Mouse (Mus musculus) hindbrain, embryonic 12.5 days (tissue): ENCODE data around the gene Dnhd1. TPM values are rescaled to one million over a fixed set of nuclear protein-coding genes. Genes with fewer than 3 reads are reported as not detected.

ENCODE experiments used
- ATAC-seq: fragments of 200-750 bp; cut with Nextera tagmentation; 2 replicates; pipeline ENCODE4 v1.8.0; 2017; ENCODE audit warnings: moderate TSS enrichment; ENCODE audit not compliant: low FRiP score
- H3K27ac ChIP-seq: fragments of 300-500 bp; sonication (generic); 2 replicates; pipeline ENCODE4 v1.5.1; 2016; ENCODE audit warnings: mild to moderate bottlenecking
- H3K27me3 ChIP-seq: fragments of 300-500 bp; sonication (generic); 2 replicates; pipeline ENCODE4 v1.6.1; 2016; ENCODE audit warnings: mild to moderate bottlenecking
- H3K36me3 ChIP-seq: fragments of 300-500 bp; sonication (generic); 2 replicates; pipeline ENCODE4 v1.6.1; 2016; ENCODE audit warnings: mild to moderate bottlenecking
- H3K4me1 ChIP-seq: fragments of 300-500 bp; sonication (generic); 2 replicates; pipeline ENCODE4 v1.6.1; 2016
- H3K4me2 ChIP-seq: fragments of 300-500 bp; sonication (generic); replicated peaks from 2 replicates; pipeline ENCODE4 v1.6.1; 2016; ENCODE audit warnings: mild to moderate bottlenecking
- H3K4me3 ChIP-seq: fragments of 300-500 bp; sonication (generic); 2 replicates; pipeline ENCODE4 v1.5.1; 2016; ENCODE audit warnings: mild to moderate bottlenecking
- H3K9ac ChIP-seq: fragments of 300-500 bp; sonication (generic); 2 replicates; pipeline ENCODE4 v1.6.1; 2016; ENCODE audit warnings: mild to moderate bottlenecking, moderate library complexity
- H3K9me3 ChIP-seq: fragments of 300-500 bp; sonication (generic); replicated peaks from 2 replicates; pipeline ENCODE4 v1.6.1; 2016; ENCODE audit warnings: mild to moderate bottlenecking
- WGBS: fragments of 180-500 bp; shearing (Covaris S2); methylation state at CpG from one replicate; pipeline ENCODE4 v1.1.7; 2016; 5-methylcytosine and 5-hydroxymethylcytosine counted together
- polyA plus RNA-seq: library from polyadenylated mRNA; unstranded; fragments of >200 nt; fragmentation: Nextera tagmentation; extraction: Ambion mirVana; gene quantifications from 2 replicates; pipeline ENCODE4 v1.2.1, GENCODE M21; 2016

Gene Dnhd1
- 1.2 and 1.3 TPM in 2 replicates for polyA plus RNA-seq

- 0 out of 2 replicates have a peak within 1 kb of the TSS, but pooled peaks have one; percentile 48 for H3K27ac ChIP-seq
- H3K9me3 ChIP-seq, result no peaks in the 10 kb centered on the region
- H3K9ac ChIP-seq, result peak within 1 kb of the TSS; percentile 20
- 3% methylated on average over 17 of the region's 17 CpGs for WGBS
- 0 out of 2 replicates have a peak, but pooled peaks cover 3% of the 10 kb centered on the region for H3K36me3 ChIP-seq
- H3K4me2 ChIP-seq, result peak within 1 kb of the TSS; percentile 67
- peak within 1 kb of the TSS; percentile 29 for H3K4me3 ChIP-seq
- no peaks in the 10 kb centered on the region for H3K27me3 ChIP-seq
- peaks cover 10% of the 10 kb centered on the region for H3K4me1 ChIP-seq
- ATAC-seq, result peak; percentile 93
Observed at GRCm38 (mm10) chr7:105650639-105651435, at the start of gene Dnhd1. Gene Dnhd1, plus strand, starts transcription at chr7:105650827.

GRCm38 (mm10) chr7:105602860-105603623 is 47.6 kb upstream of the Dnhd1 start:
- H3K9ac ChIP-seq, result no peak overlapping the region
- no peaks in the 10 kb centered on the region for H3K9me3 ChIP-seq
- 36% methylated on average over 9 of the region's 9 CpGs for WGBS
- H3K27ac ChIP-seq, result no peak overlapping the region
- no peaks in the 10 kb centered on the region for H3K27me3 ChIP-seq
- H3K4me1 ChIP-seq, result no peaks in the 10 kb centered on the region
- H3K36me3 ChIP-seq, result no peaks in the 10 kb centered on the region
- ATAC-seq, result peak; percentile 71
- no peak overlapping the region for H3K4me2 ChIP-seq
- H3K4me3 ChIP-seq, result no peak overlapping the region

GRCm38 (mm10) chr7:105608467-105608866 is 42.2 kb upstream of the Dnhd1 start:
- H3K4me3 ChIP-seq, result no peak overlapping the region
- no peaks in the 10 kb centered on the region for H3K4me1 ChIP-seq
- H3K36me3 ChIP-seq, result peaks cover 40% of the 10 kb centered on the region
- H3K9ac ChIP-seq, result no peak overlapping the region
- H3K9me3 ChIP-seq, result no peaks in the 10 kb centered on the region
- no peak for ATAC-seq
- no peak overlapping the region for H3K27ac ChIP-seq
- no peak overlapping the region for H3K4me2 ChIP-seq
- 85% methylated on average over 3 of the region's 3 CpGs for WGBS
- H3K27me3 ChIP-seq, result no peaks in the 10 kb centered on the region

GRCm38 (mm10) chr7:105611767-105612166 is 38.9 kb upstream of the Dnhd1 start:
- no peak for ATAC-seq
- Histone ChIP-seq H3K4me2 (no peak overlapping the region), H3K9me3 (no peaks in the 10 kb centered on the region), H3K4me1 (no peaks in the 10 kb centered on the region), H3K9ac (no peak overlapping the region), H3K36me3 (peaks cover 73% of the 10 kb centered on the region), H3K27me3 (no peaks in the 10 kb centered on the region), H3K27ac (no peak overlapping the region), H3K4me3 (no peak overlapping the region)
- WGBS, result 96% methylated on average over 1 of the region's 1 CpGs

GRCm38 (mm10) chr7:105614400-105614799 is 36.2 kb upstream of the Dnhd1 start:
- H3K9me3 ChIP-seq, result no peaks in the 10 kb centered on the region
- H3K4me3 ChIP-seq, result no peak overlapping the region
- H3K27ac ChIP-seq, result no peak overlapping the region
- H3K4me1 ChIP-seq, result no peaks in the 10 kb centered on the region
- no peak overlapping the region for H3K4me2 ChIP-seq
- H3K27me3 ChIP-seq, result no peaks in the 10 kb centered on the region
- no peak overlapping the region for H3K9ac ChIP-seq
- no peak for ATAC-seq
- 84% methylated on average over 1 of the region's 1 CpGs for WGBS
- peaks cover 99% of the 10 kb centered on the region for H3K36me3 ChIP-seq

- H3K27ac ChIP-seq, result no peak overlapping the region
- no peak for ATAC-seq
- no peak overlapping the region for H3K4me3 ChIP-seq
- H3K36me3 ChIP-seq, result peaks cover 100% of the 10 kb centered on the region
- no peaks in the 10 kb centered on the region for H3K4me1 ChIP-seq
- H3K9ac ChIP-seq, result no peak overlapping the region
- no peaks in the 10 kb centered on the region for H3K9me3 ChIP-seq
- 79% methylated on average over 1 of the region's 1 CpGs for WGBS
- no peak overlapping the region for H3K4me2 ChIP-seq
- H3K27me3 ChIP-seq, result no peaks in the 10 kb centered on the region
Observed at GRCm38 (mm10) chr7:105615720-105616119, 34.9 kb upstream of the Dnhd1 start.

GRCm38 (mm10) chr7:105616561-105616960 is 34.1 kb upstream of the Dnhd1 start:
- Histone ChIP-seq H3K27me3 (no peaks in the 10 kb centered on the region), H3K9me3 (no peaks in the 10 kb centered on the region), H3K4me3 (no peak overlapping the region), H3K36me3 (peaks cover 100% of the 10 kb centered on the region), H3K27ac (no peak overlapping the region), H3K4me1 (no peaks in the 10 kb centered on the region), H3K9ac (no peak overlapping the region), H3K4me2 (no peak overlapping the region)
- no peak for ATAC-seq
- WGBS, result 94% methylated on average over 6 of the region's 6 CpGs

GRCm38 (mm10) chr7:105617810-105618209 is 32.8 kb upstream of the Dnhd1 start:
- 95% methylated on average over 22 of the region's 22 CpGs for WGBS
- Histone ChIP-seq H3K9ac (no peak overlapping the region), H3K27me3 (no peaks in the 10 kb centered on the region), H3K4me3 (no peak overlapping the region), H3K27ac (no peak overlapping the region), H3K36me3 (peaks cover 99% of the 10 kb centered on the region), H3K4me1 (no peaks in the 10 kb centered on the region), H3K4me2 (no peak overlapping the region), H3K9me3 (no peaks in the 10 kb centered on the region)
- no peak for ATAC-seq

- WGBS, result 83% methylated on average over 3 of the region's 3 CpGs
- H3K27me3 ChIP-seq, result no peaks in the 10 kb centered on the region
- no peak overlapping the region for H3K9ac ChIP-seq
- H3K4me3 ChIP-seq, result no peak overlapping the region
- H3K4me1 ChIP-seq, result no peaks in the 10 kb centered on the region
- ATAC-seq, result no peak
- peaks cover 99% of the 10 kb centered on the region for H3K36me3 ChIP-seq
- H3K27ac ChIP-seq, result no peak overlapping the region
- no peak overlapping the region for H3K4me2 ChIP-seq
- H3K9me3 ChIP-seq, result no peaks in the 10 kb centered on the region
Observed at GRCm38 (mm10) chr7:105619701-105620100, 30.9 kb upstream of the Dnhd1 start.

- Histone ChIP-seq H3K36me3 (peaks cover 93% of the 10 kb centered on the region), H3K27me3 (no peaks in the 10 kb centered on the region), H3K4me1 (no peaks in the 10 kb centered on the region), H3K9ac (no peak overlapping the region), H3K9me3 (no peaks in the 10 kb centered on the region), H3K27ac (no peak overlapping the region), H3K4me3 (no peak overlapping the region), H3K4me2 (no peak overlapping the region)
- no peak for ATAC-seq
- WGBS, result 80% methylated on average over 4 of the region's 4 CpGs
Observed at GRCm38 (mm10) chr7:105621053-105621452, 29.6 kb upstream of the Dnhd1 start.

GRCm38 (mm10) chr7:105621646-105622292 is 28.9 kb upstream of the Dnhd1 start:
- Histone ChIP-seq H3K4me3 (no peak overlapping the region), H3K9ac (no peak overlapping the region), H3K9me3 (no peaks in the 10 kb centered on the region), H3K4me2 (no peak overlapping the region), H3K36me3 (peaks cover 86% of the 10 kb centered on the region), H3K4me1 (no peaks in the 10 kb centered on the region), H3K27me3 (no peaks in the 10 kb centered on the region), H3K27ac (no peak overlapping the region)
- WGBS, result 79% methylated on average over 8 of the region's 8 CpGs
- no peak for ATAC-seq

- ATAC-seq, result no peak
- WGBS, result 76% methylated on average over 6 of the region's 6 CpGs
- Histone ChIP-seq H3K36me3 (peaks cover 50% of the 10 kb centered on the region), H3K4me1 (peaks cover 13% of the 10 kb centered on the region), H3K27ac (no peak overlapping the region), H3K9ac (no peak overlapping the region), H3K4me3 (no peak overlapping the region), H3K9me3 (no peaks in the 10 kb centered on the region), H3K27me3 (no peaks in the 10 kb centered on the region), H3K4me2 (no peak overlapping the region)
Observed at GRCm38 (mm10) chr7:105625397-105625796, 25.2 kb upstream of the Dnhd1 start.
